Mouse (Mus musculus) cerebellum, adult 2 months (tissue): ENCODE results near the gene Serp2.

Experiments
- CTCF ChIP-seq: fragments of 200-500 bp; IDR thresholded peaks from 2 replicates; pipeline ENCODE4 v1.5.1; 2011; ENCODE audit warnings: low read depth, mild to moderate bottlenecking, control low read depth, low read length, moderate library complexity, borderline replicate concordance; ENCODE audit not compliant: insufficient read depth
- POLR2A ChIP-seq: fragments of 200-500 bp; IDR thresholded peaks from 2 replicates; pipeline ENCODE4 v1.6.1; 2011; ENCODE audit warnings: low read length, control low read depth, borderline replicate concordance; ENCODE audit not compliant: insufficient read depth

GRCm38 (mm10) chr14:76597751-76598150 is 41.1 kb upstream of the Serp2 start:
- TF ChIP-seq CTCF, result no peak
- TF ChIP-seq POLR2A, result no peak
